Mouse (Mus musculus) olfactory bulb, adult 2 months (tissue): Measurements from ENCODE around the gene Mid1. TPM values are rescaled to one million over a fixed set of nuclear protein-coding genes. Genes with fewer than 3 reads are reported as not detected.
"Not testable (repeated sequence)": the region's sequence is repeated elsewhere in the genome, so short reads cannot be mapped to it uniquely, and the experiment has no call there.

ENCODE experiments used
- H3K27ac ChIP-seq: fragments of 200-500 bp; 2 replicates; pipeline ENCODE4 v1.5.1; 2012; ENCODE audit warnings: low read depth, low read length; ENCODE audit not compliant: insufficient read depth
- H3K4me1 ChIP-seq: fragments of 200-500 bp; 2 replicates; pipeline ENCODE4 v1.6.1; 2012; ENCODE audit warnings: low read length; ENCODE audit not compliant: control insufficient read depth, insufficient read depth
- H3K4me3 ChIP-seq: fragments of 200-500 bp; 2 replicates; pipeline ENCODE4 v1.5.1; 2012; ENCODE audit warnings: mild to moderate bottlenecking, low read depth, low read length, moderate library complexity; ENCODE audit not compliant: insufficient read depth
- CTCF ChIP-seq: fragments of 200-500 bp; IDR thresholded peaks from 2 replicates; pipeline ENCODE4 v1.5.1; 2012; ENCODE audit warnings: low read depth, mild to moderate bottlenecking, low read length, moderate library complexity; ENCODE audit not compliant: insufficient read depth
- POLR2A ChIP-seq: fragments of 200-500 bp; IDR thresholded peaks from 2 replicates; pipeline ENCODE4 v1.6.1; 2012; ENCODE audit warnings: mild to moderate bottlenecking, low read depth, low read length, moderate library complexity; ENCODE audit not compliant: insufficient read depth
- WGBS: fragments of 180-500 bp; shearing (Covaris S2); methylation state at CpG from one replicate; pipeline ENCODE4 v1.1.7; 2018; 5-methylcytosine and 5-hydroxymethylcytosine counted together
- polyA plus RNA-seq: library from polyadenylated mRNA; stranded (reverse); fragments of >200 nt; gene quantifications from 2 replicates; pipeline ENCODE4 v1.2.4, GENCODE M21; 2012; ENCODE audit warnings: low replicate concordance; ENCODE audit not compliant: missing spikeins, insufficient read depth, insufficient read length

The Mid1 gene
- polyA plus RNA-seq, 1 experiment: not detected

GRCm38 (mm10) chrX:169980809-169981289 is 295.9 kb downstream of the Mid1 start:
- no peak overlapping the region for H3K27ac ChIP-seq
- H3K4me3 ChIP-seq: no peak overlapping the region
- H3K4me1 ChIP-seq: peaks cover 7% of the 10 kb centered on the region
- TF ChIP-seq POLR2A: no peak
- no peak for TF ChIP-seq CTCF
- 85% methylated on average over 12 of the region's 12 CpGs for WGBS

- not testable (repeated sequence) for H3K27ac ChIP-seq, H3K4me3 ChIP-seq
- WGBS: 91% methylated on average over 19 of the region's 19 CpGs
- H3K4me1 ChIP-seq: peaks cover 11% of the 10 kb centered on the region
Observed at GRCm38 (mm10) chrX:169981761-169982181, 296.8 kb downstream of the Mid1 start.

GRCm38 (mm10) chrX:169982606-169983400 is 297.8 kb downstream of the Mid1 start:
- H3K4me1 ChIP-seq: peaks cover 11% of the 10 kb centered on the region
- 89% methylated on average over 23 of the region's 23 CpGs for WGBS
- H3K4me3 ChIP-seq, H3K27ac ChIP-seq: not testable (repeated sequence)

GRCm38 (mm10) chrX:169983401-169984165 is 298.6 kb downstream of the Mid1 start:
- H3K4me3 ChIP-seq, H3K4me1 ChIP-seq, H3K27ac ChIP-seq: not testable (repeated sequence)
- WGBS: 84% methylated on average over 19 of the region's 19 CpGs

- not testable (repeated sequence) for H3K4me1 ChIP-seq, H3K4me3 ChIP-seq, H3K27ac ChIP-seq
- WGBS: 90% methylated on average over 7 of the region's 7 CpGs
Observed at GRCm38 (mm10) chrX:169984331-169984730, 299.3 kb downstream of the Mid1 start.

GRCm38 (mm10) chrX:169984853-169985252 is 299.9 kb downstream of the Mid1 start:
- H3K4me1 ChIP-seq, H3K4me3 ChIP-seq: not testable (repeated sequence)
- WGBS: 91% methylated on average over 21 of the region's 21 CpGs

GRCm38 (mm10) chrX:169985796-169986195 is 300.8 kb downstream of the Mid1 start:
- not testable (repeated sequence) for H3K4me3 ChIP-seq, H3K27ac ChIP-seq, H3K4me1 ChIP-seq
- 84% methylated on average over 18 of the region's 18 CpGs for WGBS

More at GRCm38 (mm10) chrX:169984853-169985252, 299.9 kb downstream of the Mid1 start:
- not testable (repeated sequence) for H3K27ac ChIP-seq

GRCm38 (mm10) chrX:169986519-169987367 is 301.7 kb downstream of the Mid1 start:
- H3K4me1 ChIP-seq: not testable (repeated sequence)
- 55% methylated on average over 51 of the region's 51 CpGs for WGBS
- Histone ChIP-seq H3K4me3 (peak overlapping the region; percentile 49), H3K27ac (peak overlapping the region; percentile 58)

- not testable (repeated sequence) for H3K4me3 ChIP-seq, H3K4me1 ChIP-seq, H3K27ac ChIP-seq
- WGBS: 87% methylated on average over 28 of the region's 28 CpGs
Observed at GRCm38 (mm10) chrX:169987368-169987837, 302.4 kb downstream of the Mid1 start.

GRCm38 (mm10) chrX:169988571-169989218 is 303.7 kb downstream of the Mid1 start:
- not testable (repeated sequence) for H3K27ac ChIP-seq, H3K4me3 ChIP-seq, H3K4me1 ChIP-seq
- 93% methylated on average over 56 of the region's 56 CpGs for WGBS

- H3K4me3 ChIP-seq, H3K4me1 ChIP-seq, H3K27ac ChIP-seq: not testable (repeated sequence)
- 85% methylated on average over 8 of the region's 8 CpGs for WGBS
Observed at GRCm38 (mm10) chrX:169989219-169989595, 304.2 kb downstream of the Mid1 start.

- WGBS: 79% methylated on average over 56 of the region's 56 CpGs
- H3K4me3 ChIP-seq: peak overlapping the region; percentile 8; the same call in 1 of the 2 replicates
- H3K4me1 ChIP-seq, H3K27ac ChIP-seq: not testable (repeated sequence)
Observed at GRCm38 (mm10) chrX:169989691-169990631, 305.0 kb downstream of the Mid1 start.
